Mouse (Mus musculus): ENCODE results near the gene Myo1h. TPM values are rescaled to one million over a fixed set of nuclear protein-coding genes. Genes with fewer than 3 reads are reported as not detected.

Gene Myo1h
- total RNA-seq, 2 experiments from 2014 or later = 0.33 to 0.79 TPM

- ATAC-seq (replicated peaks; ENCODE audit: low FRiP score, low TSS enrichment, poor library complexity, severe bottlenecking) = no peak
These were observed 570 bp upstream of the Myo1h start for GRCm38 (mm10) chr5:114288396-114288795.

GRCm38 (mm10) chr5:114290004-114290403, 1.0 kb downstream of the Myo1h start:
- ATAC-seq (replicated peaks; ENCODE audit: low FRiP score, low TSS enrichment, poor library complexity, severe bottlenecking) = no peak

GRCm38 (mm10) chr5:114296693-114297631, 8.0 kb downstream of the Myo1h start:
- peak; percentile 46 for ATAC-seq (replicated peaks; ENCODE audit: low FRiP score, low TSS enrichment, poor library complexity, severe bottlenecking)

- ATAC-seq (replicated peaks; ENCODE audit: low FRiP score, low TSS enrichment, poor library complexity, severe bottlenecking) = no peak
These were observed 9.4 kb downstream of the Myo1h start for GRCm38 (mm10) chr5:114298212-114298894.

- no peak for ATAC-seq (replicated peaks; ENCODE audit: low FRiP score, low TSS enrichment, poor library complexity, severe bottlenecking)
These were observed 10.3 kb downstream of the Myo1h start for GRCm38 (mm10) chr5:114299156-114299855.

GRCm38 (mm10) chr5:114299883-114300610, 11.1 kb downstream of the Myo1h start:
- no peak for ATAC-seq (replicated peaks; ENCODE audit: low FRiP score, low TSS enrichment, poor library complexity, severe bottlenecking)

GRCm38 (mm10) chr5:114303166-114303565, 14.2 kb downstream of the Myo1h start:
- ATAC-seq (replicated peaks; ENCODE audit: low FRiP score, low TSS enrichment, poor library complexity, severe bottlenecking) = no peak

GRCm38 (mm10) chr5:114306496-114306895, 17.5 kb downstream of the Myo1h start:
- ATAC-seq (replicated peaks; ENCODE audit: low FRiP score, low TSS enrichment, poor library complexity, severe bottlenecking) = no peak

GRCm38 (mm10) chr5:114308765-114309679, 20.1 kb downstream of the Myo1h start:
- ATAC-seq (replicated peaks; ENCODE audit: low FRiP score, low TSS enrichment, poor library complexity, severe bottlenecking) = no peak

GRCm38 (mm10) chr5:114309680-114310036, 20.7 kb downstream of the Myo1h start:
- ATAC-seq (replicated peaks; ENCODE audit: low FRiP score, low TSS enrichment, poor library complexity, severe bottlenecking) = no peak

GRCm38 (mm10) chr5:114323105-114323790, 34.3 kb downstream of the Myo1h start:
- ATAC-seq (replicated peaks; ENCODE audit: low FRiP score, low TSS enrichment, poor library complexity, severe bottlenecking) = no peak

GRCm38 (mm10) chr5:114323791-114324507, 35.0 kb downstream of the Myo1h start:
- ATAC-seq (replicated peaks; ENCODE audit: low FRiP score, low TSS enrichment, poor library complexity, severe bottlenecking) = peak; percentile 70

GRCm38 (mm10) chr5:114342996-114343395, 54.0 kb downstream of the Myo1h start:
- no peak for ATAC-seq (replicated peaks; ENCODE audit: low FRiP score, low TSS enrichment, poor library complexity, severe bottlenecking)

- ATAC-seq (replicated peaks; ENCODE audit: low FRiP score, low TSS enrichment, poor library complexity, severe bottlenecking) = no peak
These were observed 54.6 kb downstream of the Myo1h start for GRCm38 (mm10) chr5:114343612-114344011.

- peak; percentile 81 for ATAC-seq (replicated peaks; ENCODE audit: low FRiP score, low TSS enrichment, poor library complexity, severe bottlenecking)
These were observed 56.6 kb downstream of the Myo1h start for GRCm38 (mm10) chr5:114345538-114345937.

- no peak for ATAC-seq (replicated peaks; ENCODE audit: low FRiP score, low TSS enrichment, poor library complexity, severe bottlenecking)
These were observed 58.0 kb downstream of the Myo1h start for GRCm38 (mm10) chr5:114347005-114347404.

- no peak for ATAC-seq (replicated peaks; ENCODE audit: low FRiP score, low TSS enrichment, poor library complexity, severe bottlenecking)
These were observed 62.5 kb downstream of the Myo1h start for GRCm38 (mm10) chr5:114351490-114351889.

Data from megakaryocyte-erythroid progenitor cell, adult 5-6 weeks (primary cell).